Mouse (Mus musculus) induced T-regulatory cell, adult 2 months (primary cell): ENCODE data around the gene Naa20.

Experiments used
- DNase-seq: peaks from one replicate; pipeline ENCODE4 v3.0.0-alpha.2; 2012; ENCODE audit warnings: low read depth

The Naa20 gene

DNA sequence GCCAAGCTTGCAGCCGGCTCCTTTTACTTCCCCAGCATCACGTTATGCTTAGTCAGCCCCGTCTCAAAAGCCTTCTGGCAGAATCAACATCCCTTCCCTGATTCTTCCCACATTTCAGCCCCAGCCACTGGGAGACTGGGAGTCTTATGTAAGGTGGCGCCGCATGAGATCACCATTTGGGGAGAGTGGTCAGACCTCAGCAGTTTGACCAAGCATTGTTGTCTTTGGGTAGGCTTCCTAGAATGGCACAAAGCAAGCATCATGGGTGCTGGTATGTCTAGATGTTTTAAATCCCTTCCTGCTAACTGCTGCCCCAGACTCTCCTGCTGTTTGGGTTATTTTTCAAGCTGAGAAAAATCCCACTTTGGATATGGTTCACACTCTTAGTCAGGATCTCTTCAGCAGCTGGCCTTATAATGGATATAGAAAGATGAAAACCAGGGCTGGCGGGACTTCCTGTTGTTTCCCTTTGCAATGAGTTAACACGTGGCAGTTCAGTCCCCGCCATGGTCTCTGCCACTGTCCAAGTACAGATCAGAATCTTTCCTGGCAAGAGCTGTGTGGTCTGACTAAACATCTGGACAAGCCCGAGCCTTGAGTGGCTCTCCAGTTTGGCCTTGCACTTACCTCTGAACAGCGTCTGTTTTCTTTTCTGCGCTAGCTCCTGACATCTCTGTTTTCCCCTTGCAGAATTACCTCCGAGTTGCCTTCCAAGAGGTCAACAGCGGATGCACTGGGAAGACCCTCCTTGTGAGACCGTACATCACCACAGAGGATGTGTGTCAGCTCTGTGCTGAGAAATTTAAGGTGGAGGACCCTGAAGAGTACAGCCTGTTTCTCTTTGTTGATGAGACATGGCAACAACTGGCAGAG, 16.8 kb upstream of the Naa20 start:
- DNase-seq: no peak

DNA sequence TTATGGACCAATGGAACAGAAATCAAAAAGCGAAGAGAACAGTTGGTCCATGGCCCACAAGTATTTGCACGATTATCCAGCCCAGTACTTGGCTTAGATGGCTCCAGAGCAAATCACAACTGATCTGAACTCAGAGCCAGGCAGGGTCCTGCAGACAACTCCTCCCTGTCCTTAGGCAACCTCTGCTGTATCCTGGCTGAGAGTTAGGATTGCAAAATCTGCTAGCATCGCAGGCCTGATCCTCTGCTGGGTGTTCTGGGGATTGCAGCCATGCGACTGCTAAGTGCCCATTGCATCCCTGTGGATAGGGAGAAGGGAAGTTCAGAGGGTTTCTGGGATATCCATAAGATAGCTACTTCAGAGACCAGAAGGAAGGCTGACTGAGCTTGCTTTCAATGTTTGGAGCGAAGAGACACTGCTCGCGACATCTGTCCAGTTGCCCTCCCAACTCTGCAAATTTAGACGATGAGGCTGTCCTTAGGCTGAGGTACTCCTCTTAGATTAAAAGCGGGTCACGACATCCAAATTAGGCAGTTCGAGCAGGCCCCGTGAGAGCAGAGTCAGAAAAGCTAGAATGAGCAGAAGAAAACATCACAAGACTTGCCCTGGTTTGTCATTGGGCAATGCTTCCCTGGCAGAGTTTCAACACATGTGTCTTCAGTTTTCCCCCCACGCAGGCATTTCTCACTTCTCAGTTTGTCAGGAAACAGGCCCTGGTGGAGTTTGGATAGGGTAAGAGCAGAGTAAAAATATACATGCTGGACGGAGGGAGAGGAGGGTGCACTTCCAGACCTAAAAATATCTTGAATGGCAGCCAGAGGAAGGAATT, 13.7 kb upstream of the Naa20 start:
- DNase-seq: no peak

DNA sequence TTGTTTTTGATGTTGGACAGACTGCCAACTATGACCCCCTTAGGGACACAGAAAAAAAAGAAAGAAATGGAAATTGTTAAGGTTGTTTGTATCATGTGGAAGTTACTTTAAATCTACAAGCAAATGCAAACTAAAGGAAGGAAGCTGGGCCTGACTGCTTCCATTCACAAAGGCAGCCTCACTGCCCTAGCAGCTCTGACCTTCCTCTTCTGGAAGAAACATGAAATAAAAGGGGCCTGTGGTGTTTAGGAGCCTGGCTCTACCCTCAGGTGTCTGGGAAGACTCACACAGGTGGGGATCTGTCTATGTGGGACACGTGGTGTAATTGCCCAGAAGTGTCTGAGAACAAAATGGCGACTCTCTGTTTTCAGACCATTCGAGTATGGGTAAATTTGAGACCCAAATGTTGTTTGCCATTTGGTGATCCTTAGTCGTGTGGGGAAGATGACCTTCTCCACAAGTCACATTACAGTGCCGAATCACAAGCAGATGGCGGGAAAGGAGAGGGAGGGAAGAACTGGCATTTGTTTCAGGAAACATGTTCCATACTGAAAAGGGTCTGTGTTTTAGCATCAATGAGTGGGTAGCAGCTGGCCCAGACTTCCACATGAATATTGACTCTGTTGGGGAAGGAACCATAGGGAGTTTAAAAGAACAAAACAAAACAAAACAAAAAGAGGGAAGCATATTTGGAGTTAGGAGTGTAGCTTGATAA, 13.0 kb upstream of the Naa20 start:
- no peak for DNase-seq

DNA sequence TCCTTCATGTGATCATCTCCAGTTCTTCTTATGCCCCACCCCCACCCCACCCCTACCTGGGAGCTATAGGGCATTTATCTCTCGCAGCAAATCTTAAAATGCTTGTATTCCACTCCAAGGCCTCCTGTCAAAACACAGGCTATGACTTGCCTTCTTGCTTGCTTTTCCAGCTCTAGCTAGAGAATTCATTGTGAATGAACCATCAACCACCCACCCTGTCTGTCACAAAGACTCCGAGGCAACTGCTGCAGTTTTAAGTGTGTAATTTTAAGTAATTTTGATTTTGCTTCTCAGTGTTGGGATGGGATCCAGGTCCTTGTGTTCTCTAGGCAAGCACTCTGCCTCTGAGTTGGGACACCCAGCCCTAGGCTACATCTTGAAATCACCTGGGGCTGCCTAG, 11.3 kb upstream of the Naa20 start:
- DNase-seq: no peak

GRCm38 (mm10) chr2:145893756-145894155, 8.1 kb upstream of the Naa20 start:
- DNase-seq: no peak

GRCm38 (mm10) chr2:145898106-145898505, 3.8 kb upstream of the Naa20 start:
- DNase-seq: no peak

GRCm38 (mm10) chr2:145900318-145900717, 1.6 kb upstream of the Naa20 start:
- peak; percentile 25 for DNase-seq

DNA sequence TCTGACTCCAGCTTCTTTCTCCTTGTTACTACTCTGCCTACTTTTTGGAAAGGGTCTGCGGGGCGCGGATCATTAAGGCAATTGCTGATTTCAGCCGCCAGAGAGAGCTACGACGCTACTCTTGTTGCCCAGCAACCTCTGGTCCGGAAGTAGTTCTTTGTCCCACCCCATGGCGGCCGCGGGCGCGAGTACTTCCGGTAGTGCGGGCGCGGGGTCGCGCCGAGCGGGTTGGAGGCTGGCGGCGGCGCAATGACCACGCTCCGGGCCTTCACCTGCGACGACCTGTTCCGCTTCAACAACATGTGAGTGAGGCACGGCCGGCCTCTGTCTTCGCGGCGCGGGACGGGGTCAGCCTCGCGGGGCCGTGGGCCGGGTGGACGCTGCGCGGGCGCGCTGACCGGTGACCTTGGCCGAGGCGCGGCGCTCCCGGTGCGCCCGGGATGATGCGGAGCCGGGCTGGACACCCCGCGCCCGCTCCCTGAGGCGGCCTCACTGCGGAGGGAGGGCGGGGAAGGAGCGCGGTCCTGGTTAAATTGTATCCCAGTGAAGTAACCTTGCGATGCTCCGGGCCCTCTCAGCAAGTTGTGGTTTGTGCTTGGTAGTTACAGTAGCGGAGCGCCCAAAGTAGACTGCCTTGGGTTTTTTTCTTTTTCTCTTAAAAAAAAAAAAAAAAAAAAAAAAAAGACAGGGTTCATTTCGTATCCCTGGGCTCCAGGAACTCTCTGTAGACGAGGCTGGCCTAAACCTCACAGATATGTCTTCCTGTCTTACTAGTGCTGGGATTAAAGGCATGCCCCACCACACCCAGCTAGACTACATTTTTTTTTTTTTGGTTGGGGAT, 1.4 kb downstream of the Naa20 start:
- DNase-seq: peak; percentile 93

DNA sequence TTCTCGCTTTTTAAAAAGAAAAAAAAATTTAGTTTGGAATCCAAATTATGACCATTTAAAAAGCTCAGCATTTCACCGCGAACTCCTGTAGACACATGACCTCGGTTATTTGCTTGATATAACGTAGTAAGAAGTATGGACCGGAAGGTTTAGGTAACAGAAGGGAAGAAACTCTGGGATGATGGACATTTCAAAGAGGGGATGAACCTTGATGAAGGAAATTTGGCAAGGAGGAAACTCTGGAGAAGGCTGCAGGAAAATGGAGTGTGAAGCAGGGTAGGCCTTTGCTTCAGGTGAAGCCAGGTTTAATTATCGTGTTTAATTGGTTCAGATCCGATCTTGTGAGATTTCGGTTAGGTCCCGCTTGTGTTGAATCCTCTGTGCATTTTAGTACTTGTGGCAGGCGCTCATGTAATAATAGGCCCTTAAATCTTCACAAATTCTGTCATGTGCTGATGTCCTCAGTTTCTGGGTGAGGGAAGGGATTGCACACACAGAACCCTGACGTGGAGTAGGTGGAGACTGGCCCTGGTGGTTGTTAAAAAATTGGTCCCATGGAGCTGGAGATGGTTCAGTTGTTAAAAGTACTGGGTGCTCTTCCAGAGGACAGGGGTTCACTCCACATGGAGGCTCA, 2.2 kb downstream of the Naa20 start:
- peak; percentile 63 for DNase-seq

- DNase-seq: peak; percentile 93
These were observed 3.3 kb downstream of the Naa20 start for GRCm38 (mm10) chr2:145905156-145905555.

DNA sequence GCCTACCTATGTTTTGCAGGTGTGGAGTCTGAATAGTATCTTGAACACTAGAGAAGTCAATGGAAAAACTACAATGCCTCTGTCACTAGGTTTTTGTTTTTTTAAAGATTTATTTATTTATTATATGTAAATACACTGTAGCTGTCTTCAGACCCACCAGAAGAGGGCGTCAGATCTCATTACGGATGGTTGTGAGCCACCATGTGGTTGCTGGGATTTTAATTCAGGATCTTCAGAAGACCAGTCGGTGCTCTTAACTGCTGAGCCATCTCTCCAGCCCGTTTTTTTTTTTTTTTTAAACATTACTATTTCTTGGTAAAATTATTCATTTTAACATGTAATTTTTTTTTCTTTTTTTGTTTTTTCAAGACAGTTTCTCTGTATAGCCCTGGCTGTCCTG, 4.0 kb downstream of the Naa20 start:
- peak; percentile 30 for DNase-seq

DNA sequence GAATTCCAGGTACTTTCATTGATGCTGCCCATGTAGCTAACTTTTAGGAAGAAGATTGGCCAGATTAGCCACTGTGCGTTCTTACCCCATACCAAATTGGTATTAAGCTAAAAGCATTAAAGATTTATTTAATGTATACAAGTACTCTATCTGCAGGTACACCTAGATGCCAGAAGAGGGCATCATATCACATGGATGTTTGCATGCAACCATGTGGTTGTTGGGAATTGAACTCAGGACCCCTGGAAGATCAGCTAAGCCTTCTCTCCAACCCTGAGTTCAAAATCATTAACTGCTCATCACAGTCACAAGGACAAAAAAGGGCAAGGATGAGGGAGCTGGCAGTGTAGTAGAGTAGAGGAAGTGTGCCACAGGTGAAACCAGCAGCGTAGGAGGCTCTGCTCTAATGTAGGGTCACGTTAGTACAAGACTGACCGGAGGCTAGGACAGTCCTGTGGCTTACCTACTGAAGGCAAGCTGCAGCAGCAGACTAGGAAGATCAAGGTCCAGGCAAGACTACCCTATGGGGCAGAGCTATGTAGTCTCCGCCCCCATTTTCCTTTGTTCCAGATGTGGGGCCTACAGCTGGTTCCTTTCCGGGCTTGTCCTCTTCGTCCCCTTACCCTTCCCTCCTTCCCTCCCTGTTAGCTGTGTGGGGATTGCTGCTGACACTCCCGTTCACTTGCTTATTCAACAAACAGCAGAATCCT, 19.2 kb downstream of the Naa20 start:
- DNase-seq: no peak

DNA sequence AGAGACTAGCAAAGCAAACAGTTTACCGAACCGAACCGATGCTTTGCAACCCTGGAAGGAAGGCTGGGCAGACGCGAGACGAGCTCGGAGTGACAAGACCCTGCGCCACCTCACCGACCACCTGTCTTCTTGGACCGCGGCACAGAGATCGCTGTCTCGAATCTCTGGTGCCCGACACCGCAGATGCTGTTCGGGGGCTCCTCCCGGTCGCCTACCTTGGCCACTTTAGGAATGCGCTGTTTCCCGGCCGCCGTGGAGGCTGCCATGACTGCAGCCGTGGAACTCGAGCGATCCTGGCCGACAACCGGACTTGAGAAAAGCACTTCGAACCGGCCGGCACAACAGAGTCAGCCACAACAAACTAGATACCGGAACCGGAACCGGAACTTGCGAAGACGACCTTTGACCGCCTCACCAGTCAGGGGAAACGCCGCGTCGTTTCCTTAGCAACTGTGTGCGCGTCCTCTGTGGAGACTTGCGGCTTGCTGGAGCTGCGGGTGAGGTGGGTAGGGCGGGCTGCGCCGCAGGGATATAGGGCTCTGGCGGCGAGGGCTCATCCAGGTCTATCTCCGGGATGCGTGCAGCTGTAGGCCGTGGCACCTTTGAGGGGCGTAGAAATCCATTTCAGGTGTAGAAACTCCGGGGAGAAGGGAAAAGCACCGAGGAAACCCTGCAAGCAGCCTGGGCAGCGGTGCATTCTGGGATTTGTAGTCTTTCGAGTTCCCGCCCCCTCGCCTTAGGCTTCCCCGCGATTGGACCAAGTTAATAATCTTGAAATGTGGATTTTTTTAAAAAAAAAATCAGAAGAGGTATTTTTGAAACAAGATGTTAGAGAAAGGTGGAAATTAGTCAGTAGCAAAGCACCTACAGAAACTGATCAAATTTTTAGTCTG, 32.7 kb downstream of the Naa20 start, which contains the start of the genes Cfap61 and Crnkl1:
TSS of gene Cfap61 (plus strand) at position 446 of the 893 bp plus-strand sequence.
TSS of gene Crnkl1 (minus strand) at position 676 of the 893 bp plus-strand sequence.
- peak; percentile 98 for DNase-seq

DNA sequence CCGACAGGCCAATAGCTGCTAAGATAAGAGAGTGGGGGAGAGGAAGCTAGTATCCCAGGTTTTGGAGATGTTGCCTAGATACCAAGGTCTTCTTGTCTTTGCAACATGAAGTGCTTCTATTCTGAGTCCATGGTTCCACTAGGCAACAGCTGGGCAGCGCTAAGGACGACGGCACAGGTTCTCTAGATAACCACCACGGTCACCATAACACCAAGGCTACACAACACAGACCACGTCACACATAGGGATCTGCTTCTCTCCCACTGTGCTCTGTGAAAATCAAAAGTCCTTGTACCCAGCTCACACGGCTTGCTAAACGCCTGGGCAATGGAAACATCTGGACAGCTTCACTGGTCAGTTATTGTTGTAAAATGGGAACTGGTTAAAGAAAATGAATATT, 35.1 kb downstream of the Naa20 start:
- no peak for DNase-seq

- DNase-seq: no peak
These were observed 39.5 kb downstream of the Naa20 start for GRCm38 (mm10) chr2:145941403-145941802.

DNA sequence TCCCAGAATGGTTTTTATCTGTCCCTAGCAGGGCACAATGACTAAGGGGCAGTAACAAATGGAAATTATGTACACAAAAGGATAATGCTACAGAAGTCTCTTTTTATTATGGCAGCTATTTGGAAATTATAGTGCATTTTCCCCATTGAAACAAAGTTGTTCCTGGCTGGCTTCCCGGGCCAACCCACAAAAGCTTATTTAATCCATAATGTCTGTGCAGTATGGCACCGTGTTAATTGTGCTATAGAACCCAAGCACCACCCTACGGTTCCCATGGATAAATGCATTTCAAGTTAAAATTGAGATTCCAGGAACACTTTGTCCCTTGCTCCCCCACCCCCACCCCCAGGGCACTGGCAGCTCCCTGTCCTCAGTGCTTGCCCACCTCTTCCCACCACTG, 42.4 kb downstream of the Naa20 start:
- DNase-seq: no peak

GRCm38 (mm10) chr2:145948402-145948954, 46.6 kb downstream of the Naa20 start:
- no peak for DNase-seq

GRCm38 (mm10) chr2:145949475-145950068, 47.7 kb downstream of the Naa20 start:
- no peak for DNase-seq
